Mouse (Mus musculus) olfactory bulb, adult 2 months (tissue): Measurements from ENCODE around the gene Yrdc.

Experiments used
- CTCF ChIP-seq: fragments of 200-500 bp; IDR thresholded peaks from 2 replicates; pipeline ENCODE4 v1.5.1; 2012; ENCODE audit warnings: low read depth, mild to moderate bottlenecking, low read length, moderate library complexity; ENCODE audit not compliant: insufficient read depth
- POLR2A ChIP-seq: fragments of 200-500 bp; IDR thresholded peaks from 2 replicates; pipeline ENCODE4 v1.6.1; 2012; ENCODE audit warnings: mild to moderate bottlenecking, low read depth, low read length, moderate library complexity; ENCODE audit not compliant: insufficient read depth

- TF ChIP-seq POLR2A (no peak), CTCF (no peak)
Measured at GRCm38 (mm10) chr4:124810056-124810455, 40.4 kb upstream of the Yrdc start.
